Mouse (Mus musculus): ENCODE measurements around the gene Hbq1a.
A peak's percentile ranks its signal among the peaks of the same experiment; 100 is the strongest.
"Not testable (repeated sequence)": the region's sequence is repeated elsewhere in the genome, so short reads cannot be mapped to it uniquely, and the experiment has no call there.

Gene Hbq1a

GRCm38 (mm10) chr11:32285031-32285775 is 14.7 kb upstream of the Hbq1a start:
- DNase-seq: no peak

DNA sequence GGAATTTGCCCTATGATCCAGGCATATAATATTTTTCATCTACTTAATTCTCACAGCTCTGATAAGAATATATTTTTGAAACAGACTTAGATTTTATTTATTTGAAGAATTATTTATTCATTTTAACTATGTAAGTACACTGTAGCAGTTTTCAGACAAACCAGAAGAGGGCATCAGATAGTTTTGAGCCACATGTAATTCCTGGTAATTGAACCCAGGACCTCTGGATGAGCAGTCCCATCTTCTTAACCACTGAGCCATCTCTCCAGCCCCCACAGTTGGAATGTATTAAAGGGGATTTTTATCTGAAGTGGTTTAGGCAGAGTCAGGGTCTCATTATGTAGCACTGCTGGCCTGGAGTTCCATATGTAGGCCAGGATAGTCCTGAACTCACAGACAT is 14.0 kb upstream of the Hbq1a start:
- DNase-seq: not testable (repeated sequence)

- peak; percentile 73 for DNase-seq
These were observed 13.0 kb upstream of the Hbq1a start, which contains the start of gene Hbq1b for GRCm38 (mm10) chr11:32286695-32287492. Gene Hbq1b (plus strand): TSS chr11:32286965.

DNA sequence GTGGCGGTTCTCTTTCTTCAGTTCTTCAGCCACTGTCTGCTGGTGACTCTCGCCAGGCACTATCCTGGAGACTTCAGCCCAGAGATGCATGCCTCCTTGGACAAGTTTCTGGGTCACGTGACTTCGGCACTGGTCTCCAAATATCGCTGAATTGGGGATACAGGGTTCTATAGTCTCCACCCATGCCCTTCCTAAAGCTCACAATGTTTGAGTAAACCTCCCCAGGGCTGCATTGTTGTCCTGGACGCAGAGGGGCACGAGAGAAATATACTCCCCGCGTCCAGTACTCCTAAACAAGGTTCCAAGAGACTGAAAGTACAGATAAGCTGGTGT is 12.4 kb upstream of the Hbq1a start:
- DNase-seq: no peak

DNA sequence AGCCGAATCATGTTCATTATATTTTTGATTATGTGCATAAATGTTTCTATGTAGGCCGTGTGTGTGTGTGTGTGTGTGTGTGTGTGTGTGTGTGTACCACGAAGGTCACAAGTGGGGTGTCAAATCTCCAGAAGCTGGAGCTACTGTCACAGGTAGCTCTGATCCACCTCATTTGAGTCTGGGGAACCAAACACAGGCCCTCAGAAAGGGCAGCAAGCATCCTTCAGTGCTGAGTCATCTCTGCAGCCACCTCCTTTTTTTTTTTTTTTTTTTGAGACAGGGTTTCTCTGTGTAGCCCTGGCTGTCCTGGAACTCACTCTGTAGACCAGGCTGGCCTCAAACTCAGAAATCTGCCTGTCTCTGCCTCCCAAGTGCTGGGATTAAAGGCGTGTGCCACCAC is 7.0 kb upstream of the Hbq1a start:
- not testable (repeated sequence) for DNase-seq

- DNase-seq: not testable (repeated sequence)
These were observed 6.4 kb upstream of the Hbq1a start for GRCm38 (mm10) chr11:32293479-32293878.

DNA sequence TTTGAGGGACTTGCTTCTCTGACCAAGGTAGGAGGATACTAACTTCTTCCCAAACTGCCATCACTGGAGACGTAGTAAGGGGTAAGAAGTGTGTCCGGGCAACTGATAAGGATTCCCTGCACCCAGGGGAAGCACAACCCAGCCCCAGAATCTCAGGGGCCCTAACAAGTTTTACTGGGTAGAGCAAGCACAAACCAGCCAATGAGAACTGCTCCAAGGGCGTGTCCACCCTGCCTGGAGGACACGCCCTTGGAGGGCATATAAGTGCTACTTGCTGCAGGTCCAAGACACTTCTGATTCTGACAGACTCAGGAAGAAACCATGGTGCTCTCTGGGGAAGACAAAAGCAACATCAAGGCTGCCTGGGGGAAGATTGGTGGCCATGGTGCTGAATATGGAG is 3.7 kb upstream of the Hbq1a start, which contains the start of gene Hba-a2:
Gene Hba-a2, plus strand, starts transcription at position 287 of the 400 bp plus-strand sequence.
- DNase-seq: not testable (repeated sequence)

DNA sequence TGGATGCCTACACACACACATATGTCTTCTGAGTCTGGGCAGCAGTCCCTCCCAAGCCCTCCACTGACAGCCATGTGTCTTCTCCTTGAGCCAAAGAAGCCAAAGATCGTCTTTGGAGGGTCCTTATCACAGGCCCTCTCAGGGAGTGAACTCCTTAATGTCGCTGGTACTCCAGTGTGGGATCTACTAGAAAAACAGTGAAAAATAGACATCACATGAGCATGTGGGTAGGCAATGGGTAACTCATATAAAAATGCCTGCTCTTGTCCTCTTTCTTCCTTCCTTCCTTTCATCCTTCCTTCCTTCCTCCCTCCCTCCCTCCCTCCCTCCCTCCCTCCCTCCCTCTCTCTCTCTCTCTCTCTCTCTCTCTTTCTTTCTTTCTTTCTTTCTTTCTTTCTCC is 2.5 kb upstream of the Hbq1a start:
- not testable (repeated sequence) for DNase-seq

GRCm38 (mm10) chr11:32297866-32298531 is 1.9 kb upstream of the Hbq1a start:
- no peak for DNase-seq

DNA sequence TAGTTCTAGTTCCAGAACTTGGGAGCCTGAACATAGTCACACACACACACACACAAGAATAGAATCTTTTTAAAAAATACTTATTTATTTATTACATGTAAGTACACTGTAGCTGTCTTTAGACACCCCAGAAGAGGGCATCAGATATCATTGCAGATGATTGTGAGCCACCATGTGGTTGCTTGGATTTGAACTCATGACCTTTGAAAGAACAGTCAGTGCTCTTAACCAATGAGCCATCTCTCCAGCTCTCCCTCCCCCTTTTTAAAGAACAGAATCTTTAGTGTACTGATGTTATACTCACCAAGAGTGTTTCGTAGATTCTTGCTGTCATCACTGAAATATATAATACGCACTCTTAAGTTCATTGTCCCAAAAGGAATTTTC is 1.3 kb upstream of the Hbq1a start:
- no peak for DNase-seq

DNA sequence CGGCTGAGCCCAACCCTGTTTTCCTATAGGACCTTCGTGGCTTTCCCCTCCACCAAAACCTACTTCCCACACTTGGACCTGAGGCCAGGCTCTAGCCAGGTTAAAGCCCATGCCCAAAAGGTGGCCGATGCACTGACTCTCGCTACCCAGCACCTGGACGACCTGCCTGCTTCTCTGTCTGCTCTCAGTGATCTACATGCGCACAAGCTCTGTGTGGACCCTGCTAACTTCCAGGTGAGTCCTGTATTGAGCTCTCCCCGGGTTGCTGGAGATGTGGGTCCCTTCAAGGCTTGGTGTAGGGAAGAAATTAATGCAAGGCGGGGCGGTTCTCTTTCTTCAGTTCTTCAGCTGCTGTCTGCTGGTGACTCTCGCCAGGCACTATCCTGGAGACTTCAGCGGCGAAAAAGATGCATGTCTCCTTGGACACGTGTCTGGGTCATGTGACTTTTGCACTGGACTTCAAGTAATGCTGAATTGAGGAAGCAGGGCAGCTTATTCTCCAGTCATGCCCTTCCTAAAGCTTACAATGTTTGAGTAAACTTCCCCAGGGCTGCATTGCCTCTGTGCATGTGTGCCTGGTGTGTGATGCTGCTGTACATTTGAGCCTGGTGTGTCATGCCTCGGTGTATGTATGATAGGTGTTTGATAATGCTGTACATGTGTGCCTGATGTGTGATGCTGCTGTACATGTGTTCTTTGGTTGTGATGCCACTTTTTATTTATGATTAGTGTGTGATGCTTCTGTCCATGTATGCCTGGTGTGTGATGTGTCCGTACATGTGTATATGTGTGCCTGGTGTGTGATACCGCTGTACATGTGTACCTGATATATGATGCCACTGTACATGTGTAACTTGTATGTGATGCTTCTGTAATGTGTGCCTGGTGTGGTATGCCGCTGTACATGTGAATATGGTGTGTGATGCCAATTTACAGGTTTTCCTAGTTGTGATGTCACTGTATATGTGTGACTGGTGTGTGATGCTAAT is 704 bp downstream of the Hbq1a start:
- no peak for DNase-seq

- DNase-seq: no peak
These were observed 1.6 kb downstream of the Hbq1a start for GRCm38 (mm10) chr11:32301506-32301905.

GRCm38 (mm10) chr11:32302824-32303419 is 3.1 kb downstream of the Hbq1a start:
- DNase-seq: peak; percentile 41

DNA sequence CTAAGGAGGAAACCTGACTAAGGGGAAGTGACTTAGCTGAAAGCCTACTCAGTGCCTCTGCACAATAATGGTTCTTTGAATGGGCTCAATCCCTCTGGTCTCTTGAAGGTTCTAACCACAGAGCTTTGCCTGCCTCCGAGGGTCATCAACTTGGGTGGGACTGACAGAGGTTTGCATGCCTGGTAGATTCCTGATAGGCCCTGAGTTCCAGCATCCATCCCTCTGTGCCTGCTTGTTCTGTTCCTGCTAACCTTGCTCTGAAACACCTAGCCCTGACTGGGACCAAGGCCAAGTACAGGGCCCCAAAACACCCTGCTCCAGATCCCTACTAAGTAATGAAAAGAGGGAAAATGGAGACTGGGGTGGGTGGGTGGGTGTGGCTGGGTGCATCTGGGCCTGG is 3.6 kb downstream of the Hbq1a start:
- no peak for DNase-seq

DNA sequence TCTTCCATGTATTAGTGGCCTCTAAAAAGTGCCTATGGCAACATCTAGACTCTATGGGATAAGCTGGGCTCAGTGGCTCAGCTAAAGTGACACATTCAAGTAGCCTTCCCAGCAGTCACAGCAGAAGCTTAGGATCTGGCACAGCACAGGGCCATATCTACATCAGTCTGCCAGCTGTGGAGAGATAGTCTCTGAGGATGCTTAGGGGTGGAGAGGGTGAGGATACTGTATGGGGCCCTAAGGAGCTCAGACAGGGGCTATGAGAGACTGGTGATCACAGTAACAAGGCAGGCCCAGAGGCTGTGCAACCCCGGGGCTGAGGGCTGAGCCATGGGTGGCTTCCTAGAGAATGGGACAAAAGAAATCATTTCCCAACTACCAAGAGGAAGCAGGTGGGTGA is 7.1 kb downstream of the Hbq1a start:
- no peak for DNase-seq

- DNase-seq: no peak
These were observed 9.6 kb downstream of the Hbq1a start for GRCm38 (mm10) chr11:32309446-32309845.

DNA sequence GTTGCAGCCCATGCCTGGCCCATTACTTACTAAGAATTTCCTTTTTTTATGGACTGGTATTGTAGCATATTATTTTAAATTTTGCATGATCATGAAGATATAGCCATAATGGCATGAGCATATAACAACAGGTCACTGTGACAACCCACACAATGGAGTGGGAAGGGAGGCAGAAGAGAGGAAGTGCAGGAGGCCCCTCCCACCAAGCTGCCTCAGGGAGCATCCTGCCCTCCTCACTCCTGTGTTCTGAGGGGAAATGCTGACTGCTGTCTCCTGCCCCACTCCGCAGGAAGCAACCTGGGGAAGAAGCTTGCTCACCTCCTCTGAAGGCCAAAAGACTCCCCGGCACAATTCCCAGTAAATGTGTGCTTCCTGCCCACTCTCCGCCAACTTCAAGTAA is 10.1 kb downstream of the Hbq1a start:
- DNase-seq: no peak

DNA sequence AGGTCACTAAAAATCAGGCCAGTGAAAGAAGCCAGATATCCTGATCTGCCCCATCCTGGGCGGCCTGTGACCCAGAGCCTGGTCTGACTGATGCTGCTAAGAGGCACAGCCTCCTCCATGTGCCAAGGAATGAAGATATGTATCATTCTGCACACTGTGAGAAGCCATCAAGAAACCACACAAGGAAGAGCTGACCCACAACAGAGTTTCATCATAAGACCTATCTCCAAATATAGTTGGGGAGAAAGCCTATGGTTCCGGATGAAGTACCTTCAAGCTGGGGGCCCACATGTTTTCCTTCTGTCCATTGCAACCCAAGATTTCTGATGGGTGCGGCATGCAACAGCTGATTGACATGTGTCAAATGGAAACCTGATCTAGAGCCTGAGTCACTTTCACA is 16.1 kb downstream of the Hbq1a start:
- no peak for DNase-seq

DNA sequence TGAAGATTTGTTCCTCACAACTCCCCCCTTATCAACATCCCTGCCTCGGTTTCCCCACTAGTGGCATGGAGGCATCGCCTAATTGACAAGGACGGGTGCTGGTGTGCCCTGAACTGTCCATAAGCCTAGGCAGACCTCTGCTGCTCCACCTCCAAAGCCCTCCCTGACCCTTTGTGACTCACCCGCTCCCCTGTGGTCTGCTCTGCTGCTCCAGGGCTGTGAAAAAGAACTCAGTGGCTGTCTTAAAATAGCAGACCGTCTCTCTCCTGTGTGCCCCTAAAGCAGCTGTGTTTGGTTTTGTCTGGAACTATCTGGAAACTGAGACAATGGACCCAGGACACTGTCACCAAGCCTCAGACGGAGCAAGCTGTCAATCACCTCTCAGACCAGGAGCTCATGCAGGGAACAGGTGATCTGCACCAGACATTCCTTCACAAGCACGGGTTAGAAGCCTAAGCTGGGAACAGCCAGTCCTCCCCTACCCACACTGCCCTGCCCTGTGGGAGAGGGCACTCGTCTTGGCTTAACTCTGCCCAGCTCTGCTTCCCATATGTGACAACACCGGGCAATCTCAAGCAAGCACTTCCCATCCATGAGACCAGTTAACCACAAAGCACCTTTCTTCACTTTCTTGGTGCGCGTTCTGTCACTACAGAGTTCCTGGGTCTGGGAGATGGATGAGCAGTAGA is 20.8 kb downstream of the Hbq1a start:
- DNase-seq: no peak

- peak; percentile 51 for DNase-seq
These were observed 21.3 kb downstream of the Hbq1a start for GRCm38 (mm10) chr11:32321196-32321565.

- peak; percentile 74 for DNase-seq
These were observed 24.7 kb downstream of the Hbq1a start for GRCm38 (mm10) chr11:32324609-32325008.
